Mouse (Mus musculus): ENCODE data around the gene Mrps22. TPM values are rescaled to one million over a fixed set of nuclear protein-coding genes. Genes with fewer than 3 reads are reported as not detected.
A peak's percentile ranks its signal among the peaks of the same experiment; 100 is the strongest.

The Mrps22 gene
- 10 to 100 TPM; 28.6 to 34.1 TPM for total RNA-seq (2021)
- long read RNA-seq, experiment 1, transcript Mrps22-201 (8 exons, 1,197 nt), result major isoform, 45 of 59 reads
- long read RNA-seq, experiment 1, partial matches to known transcripts, result 14 of 59 reads
- long read RNA-seq, experiment 1, other reads (novel, unspliced or antisense), result 0 of 59 reads
- long read RNA-seq, experiment 2, transcript Mrps22-201 (8 exons, 1,197 nt), result major isoform, 33 of 50 reads
- long read RNA-seq, experiment 2, partial matches to known transcripts, result 17 of 50 reads
- long read RNA-seq, experiment 2, other reads (novel, unspliced or antisense), result 0 of 50 reads

DNA sequence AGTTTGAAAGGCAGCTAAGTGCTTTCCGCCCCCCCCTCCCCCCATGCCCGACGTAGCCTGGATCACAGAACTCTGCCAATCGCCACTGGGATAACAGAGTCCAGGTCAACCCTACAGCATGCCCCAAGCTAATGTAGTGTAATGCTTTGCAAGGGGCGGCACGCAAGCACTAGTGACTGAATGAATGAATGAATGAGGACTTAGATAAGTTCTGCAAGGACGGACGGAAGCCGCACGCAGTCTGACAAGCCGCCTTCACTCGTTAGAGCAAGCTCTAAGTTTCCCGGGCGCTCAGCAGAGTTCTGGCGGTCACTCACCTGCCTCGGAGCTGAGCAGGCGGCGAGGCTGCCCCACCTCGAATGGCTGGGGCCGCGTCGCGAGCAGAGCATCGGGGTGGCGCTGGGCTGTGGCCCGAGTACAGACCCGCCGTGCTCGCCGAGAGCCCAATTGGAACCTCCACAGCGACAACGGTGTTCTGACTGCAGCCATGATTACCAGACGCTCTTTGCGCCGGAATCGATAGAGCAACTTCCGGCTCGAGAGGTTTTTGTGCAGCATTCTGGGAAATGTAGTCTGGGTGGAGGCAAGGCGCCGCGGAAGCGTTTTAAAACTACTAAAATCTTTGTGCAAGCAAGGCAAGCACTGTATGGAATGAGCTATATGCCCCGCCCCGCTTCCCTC, at the start of gene Mrps22:
Gene Mrps22, minus strand, starts transcription at position 505 of the 681 bp plus-strand sequence.
- intact Hi-C loops (cut with DNase I), result loop anchor here (5.0 kb wide), 1 partner anchor 39 kb away; the partner anchor contains the start of gene Copb2

GRCm38 (mm10) chr9:98650547-98650946, 49.1 kb upstream of the Mrps22 start:
- intact Hi-C loops (cut with DNase I), result no loop called here
- DNase-seq, result no peak

More for the DNA sequence above, at the start of gene Mrps22:
- DNase-seq, result peak; percentile 69 to 77

DNA sequence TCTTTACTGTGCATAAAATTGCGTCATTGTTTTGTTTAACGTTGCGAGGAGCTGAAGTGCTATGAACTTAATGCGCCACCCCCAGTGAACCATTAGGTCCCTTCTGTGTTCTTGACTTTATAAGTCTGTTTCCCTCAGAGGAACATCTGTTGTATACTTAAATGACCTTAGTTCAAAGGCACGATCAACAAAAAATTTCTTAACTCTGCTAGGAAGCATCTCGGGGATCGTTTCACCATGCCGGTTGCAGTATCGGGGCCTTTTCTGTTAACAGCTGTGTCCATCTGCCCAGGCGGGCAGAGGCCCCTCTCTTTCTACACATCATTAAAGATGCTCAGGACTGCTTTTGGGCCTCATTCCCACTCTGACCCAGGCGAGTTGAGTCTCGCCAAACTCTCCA, 46.0 kb upstream of the Mrps22 start:
- DNase-seq, result peak; percentile 15 to 28
- intact Hi-C loops (cut with DNase I), result loop anchor here (5.0 kb wide), 1 partner anchor 315 kb away; no protein-coding TSS in a partner anchor

DNA sequence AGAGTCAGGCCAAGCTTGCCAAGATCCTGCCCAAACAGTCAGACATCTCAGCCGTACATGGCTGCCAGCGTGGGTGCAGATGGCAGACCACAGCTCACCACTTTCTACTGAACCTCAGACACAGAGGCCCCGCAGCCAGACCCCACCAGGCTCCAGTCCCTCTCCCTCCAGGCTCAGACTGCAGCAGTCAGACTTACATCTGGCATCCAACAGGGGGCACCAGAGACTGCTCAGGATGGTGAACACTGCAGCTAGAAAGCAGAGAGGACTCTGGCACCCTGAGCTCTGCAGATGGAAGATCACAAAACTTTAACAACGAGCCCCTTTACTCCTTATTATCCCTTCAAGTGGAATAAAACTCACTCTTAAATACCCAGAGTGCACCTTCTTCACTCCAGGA, 44.3 kb upstream of the Mrps22 start:
- intact Hi-C loops (cut with DNase I), result loop anchor here (2.0 to 5.0 kb wide), 2 partner anchors 163 to 317 kb away; no protein-coding TSS in a partner anchor
- DNase-seq, result peak; percentile 74 to 83

- intact Hi-C loops (cut with DNase I), result no loop called here
- no peak for DNase-seq
These were observed 40.7 kb upstream of the Mrps22 start for GRCm38 (mm10) chr9:98642126-98642525.

DNA sequence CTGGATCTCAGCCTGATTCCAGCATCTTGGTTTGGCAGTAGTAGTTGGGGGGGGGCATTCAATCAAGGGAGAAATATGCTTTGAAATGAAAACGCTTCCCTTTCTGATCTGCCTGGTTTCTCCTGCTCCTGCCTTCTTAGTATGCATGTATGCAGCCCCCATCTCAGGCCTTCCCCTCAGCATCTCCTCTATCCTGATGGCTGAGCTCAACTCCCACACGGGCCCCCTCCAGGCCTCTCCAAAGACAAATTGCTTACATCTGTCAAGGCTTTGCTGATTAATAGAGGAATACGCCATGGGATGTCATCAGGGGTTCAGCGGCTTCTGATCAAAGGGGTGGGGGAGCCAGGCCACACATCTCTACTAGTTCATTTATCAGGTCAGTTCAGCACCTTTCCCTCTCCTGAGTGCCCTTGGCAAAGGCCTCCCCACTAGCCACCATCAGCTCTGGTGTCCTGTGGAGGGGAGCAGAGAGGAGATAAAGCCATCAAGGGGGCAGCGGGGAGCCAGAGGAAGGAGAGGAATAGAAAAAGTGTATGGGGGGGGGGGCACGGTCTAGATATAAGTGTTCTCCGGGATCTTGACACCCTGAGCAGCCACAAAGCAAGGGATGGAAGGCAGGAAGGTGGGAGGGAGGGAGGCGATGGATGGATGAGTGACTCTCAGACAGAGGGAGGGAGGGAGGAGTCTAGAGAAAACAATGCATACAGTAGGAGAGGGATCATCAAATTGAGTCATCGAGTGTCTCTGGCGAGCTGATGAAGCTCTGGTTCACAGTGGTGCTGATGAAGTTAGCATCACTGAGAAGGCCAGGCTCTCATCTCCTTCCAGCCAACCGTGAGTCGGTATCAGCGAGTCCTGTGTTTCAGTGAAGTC, 32.1 kb upstream of the Mrps22 start:
- DNase-seq, result no peak
- intact Hi-C loops (cut with DNase I), result no loop called here

DNA sequence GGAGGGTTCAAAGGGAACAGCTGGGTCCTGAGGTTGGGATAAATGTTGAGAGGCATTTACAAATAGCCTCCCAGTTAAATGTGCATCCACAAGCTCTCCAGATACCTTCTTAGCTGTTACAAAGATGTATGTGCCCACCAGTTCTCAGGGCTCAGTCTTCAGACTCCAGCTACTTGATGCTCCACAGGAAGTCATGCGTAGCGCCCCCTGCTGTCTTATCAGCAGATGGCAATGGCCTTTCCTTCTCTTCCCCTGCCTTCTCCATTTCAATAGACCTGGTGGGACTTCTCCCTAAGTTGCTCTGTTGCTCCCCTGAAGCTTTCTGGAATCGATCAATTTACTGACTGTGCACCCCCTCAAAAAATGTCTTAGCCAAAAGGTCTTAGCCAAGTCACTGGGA, 27.0 kb upstream of the Mrps22 start:
- DNase-seq, result no peak
- intact Hi-C loops (cut with DNase I), result no loop called here

DNA sequence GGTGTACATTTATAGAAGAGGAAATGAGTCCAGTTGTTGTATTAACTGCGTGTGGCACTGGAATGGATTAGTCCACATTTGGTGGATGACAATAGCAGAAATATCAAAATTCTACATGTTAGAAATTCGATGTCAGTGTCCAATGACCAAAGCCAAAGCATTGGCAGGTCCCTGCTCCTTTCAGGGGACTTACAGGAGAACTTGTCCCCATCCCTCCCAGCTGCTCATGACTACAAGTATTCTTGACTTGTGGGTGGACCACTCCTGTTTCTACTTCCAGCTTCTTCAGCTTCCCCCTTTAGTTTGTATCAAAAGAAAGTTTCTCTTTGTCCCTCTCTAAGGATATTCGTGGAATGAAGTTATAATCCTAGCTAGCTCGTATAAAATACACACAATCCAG, 3.4 kb upstream of the Mrps22 start:
- no peak for DNase-seq
- intact Hi-C loops (cut with DNase I), result loop anchor here (5.0 kb wide), 1 partner anchor 43 kb away; the partner anchor contains the start of gene Copb2

DNA sequence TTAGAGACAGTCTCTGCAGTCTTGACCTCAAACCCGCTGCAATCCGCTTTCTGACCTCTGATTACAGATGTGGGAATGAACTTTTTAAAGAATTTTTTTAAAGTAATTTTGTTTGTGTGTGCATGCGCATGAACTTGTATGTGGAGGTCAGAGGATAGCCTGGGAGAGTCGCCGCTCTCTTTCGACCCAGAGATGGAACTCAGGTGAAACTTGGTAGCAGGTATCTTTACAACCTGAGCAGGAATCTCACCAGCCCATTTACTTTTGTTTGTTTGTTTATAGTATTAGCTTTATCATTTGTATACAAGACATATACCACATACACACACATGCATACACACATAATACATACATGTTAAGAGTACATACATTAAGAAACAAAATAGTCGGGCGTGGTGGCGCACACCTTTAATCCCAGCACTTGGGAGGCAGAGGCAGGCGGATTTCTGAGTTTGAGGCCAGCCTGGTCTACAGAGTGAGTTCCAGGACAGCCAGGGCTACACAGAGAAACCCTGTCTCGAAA, 438 bp upstream of the Mrps22 start:
- intact Hi-C loops (cut with DNase I), result loop anchor here (5.0 kb wide), 1 partner anchor 40 kb away; the partner anchor contains the start of gene Copb2
- no peak for DNase-seq

- DNase-seq, result no peak
- intact Hi-C loops (cut with DNase I), result loop anchor here (5.0 kb wide), 1 partner anchor 38 kb away; the partner anchor contains the start of gene Copb2
These were observed 1.4 kb downstream of the Mrps22 start for GRCm38 (mm10) chr9:98600094-98600493.

DNA sequence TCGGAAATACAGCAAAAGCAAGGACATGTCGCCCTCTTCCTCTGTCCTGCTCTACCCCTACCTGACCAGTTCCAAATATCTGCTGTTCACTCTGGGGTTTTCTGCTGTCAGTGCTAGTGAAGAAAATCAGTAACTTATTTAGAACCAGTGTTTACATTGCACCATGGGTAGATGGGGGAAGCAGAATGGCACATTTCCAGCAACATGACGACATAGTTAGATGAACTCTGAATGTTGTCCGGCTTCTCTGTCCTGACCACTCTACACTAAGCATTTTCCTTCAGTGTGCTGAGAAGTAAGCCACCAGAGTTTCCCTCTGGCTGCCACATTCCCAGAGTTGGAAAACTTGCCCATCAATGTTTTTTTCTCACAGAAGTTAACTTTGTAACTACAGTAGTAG, 17.6 kb downstream of the Mrps22 start:
- intact Hi-C loops (cut with DNase I), result no loop called here
- no peak for DNase-seq

- intact Hi-C loops (cut with DNase I), result loop anchor here (5.0 kb wide), 1 partner anchor 39 kb away; the partner anchor contains the start of gene Mrps22
These were observed 38.0 kb downstream of the Mrps22 start, which contains the start of gene Copb2 for GRCm38 (mm10) chr9:98563137-98564126. Gene Copb2 (plus strand): TSS chr9:98563721.

DNA sequence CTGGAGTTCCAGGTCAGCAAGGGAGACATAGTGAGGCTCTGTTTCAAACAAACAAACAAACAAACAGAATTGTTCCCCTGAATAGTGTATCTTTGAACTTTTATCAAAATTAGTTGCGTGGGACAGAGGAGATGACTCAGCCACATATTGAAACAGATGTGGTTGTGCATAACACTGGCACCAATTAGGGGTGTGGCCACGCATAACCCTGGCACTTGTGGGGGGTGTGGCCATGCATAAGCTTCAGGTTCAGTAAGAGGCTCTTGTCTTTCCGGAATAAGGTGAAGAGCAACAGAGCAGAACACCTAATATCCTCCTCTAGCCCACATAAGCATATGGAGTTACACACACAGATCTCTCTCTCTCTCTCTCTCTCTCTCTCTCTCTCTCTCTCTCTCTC, 57.4 kb downstream of the Mrps22 start:
- no peak for DNase-seq
- intact Hi-C loops (cut with DNase I), result no loop called here

More at GRCm38 (mm10) chr9:98563137-98564126, 38.0 kb downstream of the Mrps22 start, which contains the start of gene Copb2:
- peak; percentile 99 for DNase-seq

Other genes starting within 250 kb of the Mrps22 start
- gene Rbp1, start 178.7 kb downstream of the Mrps22 start, total RNA-seq (2021), result 1 to 10 TPM; 7.6 to 8.2 TPM
- not detected for gene Rbp2, start 115.5 kb downstream of the Mrps22 start, total RNA-seq (2021)
- 10 to 100 TPM; 91.7 to 98.2 TPM for gene Copb2, start 37.9 kb downstream of the Mrps22 start, total RNA-seq (2021)
- not detected for gene Prr23a1, start 240.8 kb upstream of the Mrps22 start, total RNA-seq (2021)